Mouse (Mus musculus) kidney, adult 2 months (tissue): ENCODE results near the gene Nos1.

Source experiments
- CTCF ChIP-seq: fragments of 200-500 bp; conservative IDR thresholded peaks from 2 replicates; pipeline ENCODE4 v1.5.1; 2011; ENCODE audit warnings: low read depth, mild to moderate bottlenecking, control low read depth, low read length, moderate library complexity, mixed read lengths; ENCODE audit not compliant: insufficient read depth, insufficient read length
- POLR2A ChIP-seq: fragments of 200-500 bp; IDR thresholded peaks from one replicate; pipeline ENCODE4 v1.6.1; 2011; ENCODE audit warnings: low read depth, low read length, control low read depth

- no peak for TF ChIP-seq POLR2A
- TF ChIP-seq CTCF: no peak
Observed at GRCm38 (mm10) chr5:117790071-117790470, 9.2 kb downstream of the Nos1 start.
